Mouse (Mus musculus): ENCODE data around the gene Iars2.

DNA sequence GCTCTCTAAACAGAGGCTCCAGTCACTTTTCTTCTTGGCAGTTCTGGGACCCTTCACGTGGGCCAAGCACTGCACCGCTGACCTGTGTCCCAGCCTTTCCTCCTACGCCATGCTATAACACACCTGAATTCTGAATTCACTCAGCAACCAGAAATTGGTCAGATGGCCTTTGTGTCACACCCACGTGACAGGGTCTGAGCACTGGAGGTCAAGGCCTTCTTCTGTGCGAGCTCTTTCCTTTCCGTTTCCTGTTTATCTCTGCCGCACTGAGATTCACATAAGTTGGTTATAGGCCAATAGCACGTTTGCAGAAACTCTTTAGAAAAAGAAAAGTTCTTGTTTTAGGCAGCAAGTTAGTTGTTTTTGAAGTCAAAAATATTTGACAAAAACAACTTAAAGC, 80.5 kb downstream of the Iars2 start:
- TF ChIP-seq CTCF (IDR thresholded peaks at IDR 0.05; ENCODE audit: low read depth, low read length) (no peak), POLR2A (IDR thresholded peaks at IDR 0.05; ENCODE audit: extremely low read depth, insufficient read depth, low read length) (no peak)
